Mouse (Mus musculus) left cerebral cortex, postnatal 25 days (tissue): Measurements from ENCODE around the gene Synm. TPM values are rescaled to one million over a fixed set of nuclear protein-coding genes. Genes with fewer than 3 reads are reported as not detected.

Experiments
- DNase-seq, 2 experiments: peaks; one replicate each; pipeline ENCODE4 v3.0.0; 2022; ENCODE audit warnings: low spot score in 2 of 2, mixed read lengths in 1 of 2
- intact Hi-C: fragments of 180-260 bp; cut with DNase I; formaldehyde crosslinking; loops from one replicate; pipeline ENCODE4 v1.15.1; 2025
- total RNA-seq, 2 experiments: library from RNA; stranded (reverse); gene quantifications; 2 replicates each; pipeline ENCODE4 v1.2.3; 2021

Synm gene
- 10 to 100 TPM; 16.8 to 17.6 TPM for total RNA-seq

DNA sequence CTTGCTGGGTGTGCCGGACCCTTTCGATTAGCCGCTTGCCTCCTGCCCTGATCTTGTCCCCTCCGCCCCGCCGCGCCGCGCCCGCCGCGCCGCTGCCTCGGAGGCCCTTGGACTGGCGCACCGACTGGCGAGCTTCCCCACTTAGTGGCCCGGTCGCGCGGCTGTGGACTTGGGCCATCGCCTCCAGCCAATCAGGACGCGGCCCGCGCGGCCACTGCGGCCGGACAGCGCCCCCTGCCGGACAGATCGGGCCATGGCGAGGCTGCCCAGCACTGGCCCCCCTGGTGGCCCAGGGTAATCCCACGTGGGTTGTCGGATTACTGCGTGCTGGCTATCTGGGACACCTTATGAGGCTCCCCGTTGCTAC lies at the start of gene Synm:
Gene Synm (minus strand): TSS at position 114 of the 367 bp plus-strand sequence.
- peak; percentile 91 to 92 for DNase-seq
- intact Hi-C loops = loop anchor here (1.0 to 10.0 kb wide), 3 partner anchors 43 to 535 kb away; partner anchors contain the start of gene Lysmd4

- no peak for DNase-seq
- intact Hi-C loops = loop anchor here (1.0 to 5.0 kb wide), 3 partner anchors 147 to 498 kb away; no protein-coding TSS in a partner anchor
Observed at GRCm38 (mm10) chr7:67803857-67804215, 44.3 kb upstream of the Synm start.

DNA sequence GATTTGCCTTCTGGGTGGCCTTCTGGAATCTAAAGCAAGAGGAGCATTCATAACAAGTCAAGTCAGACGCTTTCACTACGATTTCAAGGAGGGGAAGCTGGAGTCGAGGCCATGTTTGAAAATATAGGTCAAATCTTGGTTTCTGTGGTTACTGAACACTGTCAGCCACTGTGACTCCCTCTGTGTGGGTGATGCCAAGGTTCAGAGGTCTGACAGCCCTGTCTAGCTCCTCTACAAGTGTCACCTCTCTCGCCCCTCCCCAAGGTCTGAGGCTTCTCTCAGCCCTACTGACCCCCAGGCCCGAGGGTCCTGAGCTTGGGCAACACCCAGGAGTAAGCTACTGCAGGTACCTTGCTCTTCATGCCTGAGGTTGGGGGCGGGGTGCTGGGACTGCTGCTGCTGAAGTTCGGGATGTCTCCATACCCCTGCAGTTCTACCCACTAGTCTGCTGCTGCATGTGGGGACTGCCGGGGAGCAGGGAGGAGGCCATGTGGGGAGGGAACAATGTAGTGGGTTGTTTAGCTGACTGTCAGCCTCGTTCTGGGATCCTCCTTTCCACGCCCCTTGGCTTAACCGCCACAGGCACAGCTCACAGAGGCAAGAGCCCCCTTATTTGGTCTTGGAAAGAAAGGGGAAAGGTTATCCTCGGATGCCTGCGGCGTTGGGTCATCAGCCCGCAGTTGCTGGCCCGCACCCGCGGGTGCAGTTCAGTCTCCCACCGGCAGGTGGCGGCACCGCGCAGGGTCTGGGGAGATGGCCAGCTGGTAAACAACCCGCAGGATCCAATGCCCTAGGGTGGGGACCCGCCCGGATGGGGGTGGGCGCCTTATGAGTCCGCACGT lies 43.7 kb upstream of the Synm start:
- intact Hi-C loops = loop anchor here (1.0 to 5.0 kb wide), 3 partner anchors 148 to 499 kb away; no protein-coding TSS in a partner anchor
- peak; percentile 74 to 80 for DNase-seq

DNA sequence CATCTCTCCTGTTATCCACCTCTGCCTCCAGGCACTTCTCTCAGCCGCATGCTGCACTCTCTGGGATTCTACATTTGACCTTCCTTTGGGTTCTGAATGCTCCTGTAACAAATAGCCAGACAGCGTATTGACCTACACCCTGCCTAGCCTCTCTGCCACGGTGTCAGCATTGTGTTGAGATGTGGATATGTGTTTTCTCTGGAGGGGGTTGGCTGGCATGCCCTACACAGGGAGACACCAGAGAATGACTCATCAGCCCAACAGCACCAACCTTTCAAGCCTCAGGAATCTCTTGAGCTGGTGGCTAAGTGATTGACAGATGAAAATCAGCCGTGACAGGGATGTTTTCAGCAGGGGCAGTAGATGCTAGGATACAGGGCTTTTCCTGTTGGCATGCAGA lies 41.5 kb upstream of the Synm start:
- no peak for DNase-seq
- intact Hi-C loops = loop anchor here (5.0 kb wide), 1 partner anchor 501 kb away; no protein-coding TSS in a partner anchor

GRCm38 (mm10) chr7:67800547-67800946 lies 41.0 kb upstream of the Synm start:
- DNase-seq = no peak
- intact Hi-C loops = loop anchor here (5.0 kb wide), 1 partner anchor 502 kb away; no protein-coding TSS in a partner anchor

- DNase-seq = no peak
- intact Hi-C loops = no loop called here
Observed at GRCm38 (mm10) chr7:67798476-67798875, 38.9 kb upstream of the Synm start.

- intact Hi-C loops = no loop called here
- DNase-seq = no peak
Observed at GRCm38 (mm10) chr7:67797065-67797464, 37.5 kb upstream of the Synm start.

GRCm38 (mm10) chr7:67793449-67793848 lies 33.9 kb upstream of the Synm start:
- no peak for DNase-seq
- intact Hi-C loops = no loop called here

DNA sequence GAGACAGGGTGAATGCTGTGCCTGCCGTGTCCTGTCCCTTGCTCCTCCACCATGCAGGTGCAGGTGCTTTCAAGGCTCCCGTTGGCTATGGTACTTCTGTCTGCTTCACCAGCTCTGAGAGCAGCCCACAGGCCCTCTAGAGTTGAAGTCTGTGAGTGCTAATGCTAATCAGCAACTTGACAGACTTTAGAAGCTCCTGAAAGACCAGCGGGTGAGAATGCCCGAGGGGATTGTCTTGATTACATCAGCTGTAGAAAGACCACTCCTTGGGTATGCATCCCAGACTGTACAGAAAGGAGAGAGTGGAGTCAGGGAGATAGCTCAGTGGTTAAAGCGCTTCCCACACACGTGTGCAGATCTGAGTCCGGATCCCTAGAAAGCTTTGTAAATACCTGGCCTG lies 31.7 kb upstream of the Synm start:
- DNase-seq = no peak
- intact Hi-C loops = no loop called here

DNA sequence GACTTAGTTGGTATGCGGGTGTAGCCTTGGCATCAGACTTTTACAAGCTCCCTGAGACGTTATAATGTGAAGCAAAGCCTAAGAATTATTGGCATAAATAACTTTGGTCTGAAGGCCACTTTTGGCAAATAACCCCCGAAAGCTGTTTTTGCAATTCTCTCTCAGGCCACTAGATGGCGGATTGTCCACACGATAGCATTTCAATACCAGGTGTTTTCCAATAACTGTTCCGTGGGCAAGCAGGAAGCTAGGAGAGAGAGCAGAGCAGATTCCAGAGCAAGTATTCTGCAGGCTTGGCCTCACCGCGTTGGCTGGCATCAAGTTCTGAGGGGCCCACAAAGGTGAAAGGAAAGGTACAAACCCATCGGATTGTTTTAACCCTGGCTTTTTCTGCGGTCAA lies 29.2 kb upstream of the Synm start:
- intact Hi-C loops = loop anchor here (2.0 to 5.0 kb wide), 3 partner anchors 162 to 568 kb away; no protein-coding TSS in a partner anchor
- DNase-seq = peak; percentile 67 to 79

DNA sequence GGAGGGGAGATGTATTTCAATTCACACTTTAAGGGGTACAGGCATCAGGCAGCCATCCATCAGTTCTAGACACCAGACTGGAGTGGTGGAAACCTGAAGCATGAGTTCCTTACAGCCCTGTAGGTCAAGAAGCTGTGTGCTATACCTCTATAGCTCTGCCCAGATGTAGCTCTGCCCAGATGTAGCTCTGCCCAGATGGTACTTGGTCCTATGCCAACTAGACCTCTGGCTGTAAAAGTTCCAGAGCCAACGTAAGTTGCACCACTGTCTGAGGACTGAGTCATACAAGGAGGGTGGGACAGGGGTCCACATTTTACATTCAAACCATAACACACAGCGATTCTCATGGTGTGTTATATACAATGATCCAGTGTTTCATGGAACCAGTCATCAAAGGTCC lies 28.3 kb upstream of the Synm start:
- intact Hi-C loops = loop anchor here (2.0 to 5.0 kb wide), 3 partner anchors 163 to 569 kb away; no protein-coding TSS in a partner anchor

GRCm38 (mm10) chr7:67776636-67777305 lies 17.2 kb upstream of the Synm start:
- peak in 1 of 2 experiments; percentile 14 for DNase-seq
- intact Hi-C loops = no loop called here

More for the DNA sequence above, 28.3 kb upstream of the Synm start:
- DNase-seq = no peak

DNA sequence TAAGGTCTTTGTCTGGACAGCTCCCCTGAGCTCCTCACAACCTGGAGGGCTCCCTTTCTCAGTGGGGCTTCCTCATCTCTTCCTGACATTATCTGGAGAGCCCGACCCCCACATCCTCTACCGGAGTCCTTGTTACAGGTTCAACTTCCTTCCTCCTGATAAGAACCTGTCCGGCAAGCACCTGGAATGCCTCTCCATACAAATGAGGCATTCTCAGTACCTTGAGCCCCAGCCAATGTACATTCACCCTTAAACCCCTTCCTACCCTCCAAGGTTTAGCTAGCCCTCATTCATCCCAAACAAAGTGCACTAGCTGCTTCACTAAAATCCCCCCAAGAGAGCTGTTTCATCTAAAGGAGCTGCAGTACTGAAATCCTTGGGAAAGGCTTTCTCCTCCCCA lies 16.1 kb upstream of the Synm start:
- DNase-seq = no peak
- intact Hi-C loops = no loop called here

DNA sequence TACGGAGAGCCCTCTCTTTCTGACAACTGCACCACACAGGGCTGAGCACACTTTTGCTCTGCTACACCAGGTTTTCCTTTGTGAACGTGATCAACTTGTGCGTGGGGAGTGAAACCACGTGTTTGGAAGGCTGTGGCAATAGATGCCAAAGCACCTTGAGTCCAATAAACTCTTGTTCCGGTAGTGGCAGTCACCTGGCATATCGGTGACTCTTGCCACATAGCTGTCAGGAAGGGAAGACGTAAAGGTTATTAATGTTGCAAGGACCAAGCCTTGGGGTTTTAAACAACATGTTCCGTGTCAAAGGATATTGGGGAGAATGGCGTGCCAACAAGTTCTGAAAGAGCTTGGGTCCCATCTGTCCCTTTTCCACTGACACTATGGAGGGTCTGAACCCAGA lies 12.7 kb upstream of the Synm start:
- intact Hi-C loops = no loop called here

GRCm38 (mm10) chr7:67769487-67769886 lies 9.9 kb upstream of the Synm start:
- DNase-seq = no peak
- intact Hi-C loops = no loop called here

More for the DNA sequence above, 12.7 kb upstream of the Synm start:
- DNase-seq = no peak

GRCm38 (mm10) chr7:67768125-67768524 lies 8.6 kb upstream of the Synm start:
- intact Hi-C loops = no loop called here
- DNase-seq = no peak

DNA sequence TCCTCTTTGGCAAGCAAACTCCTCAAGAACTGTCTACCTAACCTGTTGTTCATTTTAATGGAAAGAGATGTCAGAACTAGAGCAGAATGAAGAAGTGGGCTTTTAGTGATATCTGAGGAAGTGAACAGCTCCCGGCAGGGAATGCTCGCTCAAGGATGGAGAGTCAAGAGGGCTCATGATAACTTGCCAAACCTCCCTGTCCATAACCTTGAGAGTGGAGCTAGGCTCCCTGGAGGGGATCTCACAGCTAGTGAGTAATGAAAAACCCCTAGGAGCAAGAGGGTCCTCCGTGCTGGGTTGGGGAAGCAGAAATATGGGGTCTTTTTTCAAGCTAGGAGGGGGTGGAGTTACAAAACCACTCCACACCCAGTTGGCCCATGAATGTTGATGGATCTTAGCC lies 4.1 kb upstream of the Synm start:
- no peak for DNase-seq
- intact Hi-C loops = no loop called here

DNA sequence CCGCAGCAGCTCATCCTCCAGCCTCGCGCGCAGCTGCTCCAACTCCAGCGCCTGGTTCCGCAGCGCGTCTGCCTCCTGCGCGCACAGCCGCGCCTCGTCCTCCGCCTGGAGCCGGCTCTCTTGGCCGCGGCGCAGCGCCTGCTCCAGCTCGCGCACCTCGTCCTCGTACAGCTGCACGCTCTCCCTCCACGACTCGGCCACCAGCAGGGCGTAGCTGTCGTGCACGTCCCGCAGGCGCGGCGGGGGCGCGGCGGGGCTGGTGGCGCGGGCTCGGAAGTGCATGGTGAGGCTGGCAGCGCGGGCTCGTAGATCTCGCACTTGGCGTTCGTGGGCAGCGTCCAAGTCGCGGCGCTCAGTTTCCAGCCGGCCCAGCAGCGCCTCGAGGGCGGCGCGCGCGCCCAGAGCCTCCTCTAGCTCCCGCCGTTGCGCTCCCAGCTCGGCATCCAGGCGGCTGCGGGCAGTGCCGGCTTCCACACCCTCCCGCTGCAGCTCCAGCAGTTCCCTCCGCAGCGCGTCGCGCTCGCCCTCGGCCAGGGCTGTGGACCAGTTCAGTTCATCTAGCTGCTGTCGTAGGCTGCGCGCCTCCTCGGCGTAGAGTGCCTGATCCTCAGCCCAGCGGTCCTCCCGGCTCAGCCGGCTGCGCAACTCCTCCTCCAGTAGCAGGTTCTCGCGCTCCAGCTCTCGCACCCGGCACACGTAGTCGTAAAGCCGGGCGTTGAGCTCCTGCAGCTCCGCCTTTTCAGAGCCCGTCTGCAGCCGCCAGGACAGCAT lies 499 bp downstream of the Synm start:
- peak; percentile 79 to 85 for DNase-seq
- intact Hi-C loops = loop anchor here (1.0 to 10.0 kb wide), 3 partner anchors 42 to 534 kb away; partner anchors contain the start of gene Lysmd4

- DNase-seq = no peak
Observed at GRCm38 (mm10) chr7:67758506-67758857, 1.1 kb downstream of the Synm start.

GRCm38 (mm10) chr7:67756636-67757035 lies 2.9 kb downstream of the Synm start:
- DNase-seq = no peak
- intact Hi-C loops = loop anchor here (10.0 kb wide), 1 partner anchor 532 kb away; the partner anchor contains the start of gene Lysmd4

More at GRCm38 (mm10) chr7:67758506-67758857, 1.1 kb downstream of the Synm start:
- intact Hi-C loops = loop anchor here (2.0 to 10.0 kb wide), 2 partner anchors 42 to 534 kb away; partner anchors contain the start of gene Lysmd4
